Mouse (Mus musculus) ES-Bruce4 (cell line): ENCODE results near the gene Zer1.

Experiments used
- CTCF ChIP-seq: IDR thresholded peaks from one replicate; pipeline ENCODE4 v1.8.1; 2011; ENCODE audit warnings: low read depth, low read length
- POLR2A ChIP-seq: IDR thresholded peaks from one replicate; pipeline ENCODE4 v1.8.1; 2011; ENCODE audit warnings: low read length; ENCODE audit not compliant: insufficient read depth

GRCm38 (mm10) chr2:30092280-30092918, 32.0 kb downstream of the Zer1 start:
- no peak for TF ChIP-seq CTCF
- no peak for TF ChIP-seq POLR2A
